Mouse (Mus musculus) liver, postnatal 0 days (tissue): Measurements from ENCODE around the gene Ergic2. TPM values are rescaled to one million over a fixed set of nuclear protein-coding genes. Genes with fewer than 3 reads are reported as not detected.

ENCODE experiments used
- ATAC-seq: fragments of 200-750 bp; cut with Nextera tagmentation; 2 replicates; pipeline ENCODE4 v1.8.0; 2017; ENCODE audit warnings: mild to moderate bottlenecking, moderate library complexity
- DNase-seq: peaks from one replicate; pipeline ENCODE4 v3.0.0-alpha.2; 2016
- H3K27ac ChIP-seq: fragments of 300-500 bp; sonication (generic); 2 replicates; pipeline ENCODE4 v1.5.1; 2014; ENCODE audit warnings: antibody characterized with exemption, moderate library complexity, mild to moderate bottlenecking, low read depth
- H3K27me3 ChIP-seq: fragments of 300-500 bp; sonication (generic); 2 replicates; pipeline ENCODE4 v1.6.1; 2014; ENCODE audit warnings: low read length, control low read depth, mixed read lengths; ENCODE audit not compliant: insufficient read depth
- H3K36me3 ChIP-seq: fragments of 300-500 bp; sonication (generic); replicated peaks from 2 replicates; pipeline ENCODE4 v1.6.1; 2014; ENCODE audit warnings: mild to moderate bottlenecking, control low read depth, low read length, moderate library complexity, mixed read lengths; ENCODE audit not compliant: insufficient read depth
- H3K4me1 ChIP-seq: fragments of 300-500 bp; sonication (generic); 2 replicates; pipeline ENCODE4 v1.6.1; 2014; ENCODE audit warnings: antibody characterized with exemption, mild to moderate bottlenecking, control low read depth; ENCODE audit not compliant: insufficient read depth
- H3K4me2 ChIP-seq: fragments of 300-500 bp; sonication (generic); 2 replicates; pipeline ENCODE4 v1.6.1; 2014; ENCODE audit warnings: low read depth, mild to moderate bottlenecking, low read length, moderate library complexity, mixed read lengths
- H3K4me3 ChIP-seq: fragments of 300-500 bp; sonication (generic); 2 replicates; pipeline ENCODE4 v1.5.1; 2014; ENCODE audit warnings: low read depth, low read length
- H3K9ac ChIP-seq: fragments of 300-500 bp; sonication (generic); replicated peaks from 2 replicates; pipeline ENCODE4 v1.6.1; 2014; ENCODE audit warnings: mild to moderate bottlenecking, moderate library complexity
- H3K9me3 ChIP-seq: fragments of 300-500 bp; sonication (generic); 2 replicates; pipeline ENCODE4 v1.6.1; 2016; ENCODE audit warnings: mild to moderate bottlenecking, control low read depth, low read length, mixed read lengths
- CTCF ChIP-seq: sonication (generic); IDR thresholded peaks from 2 replicates; pipeline ENCODE4 v1.5.1; 2016; ENCODE audit warnings: antibody characterized with exemption, low read depth
- EP300 ChIP-seq: IDR thresholded peaks from 2 replicates; pipeline ENCODE4 v1.6.1; 2016; ENCODE audit warnings: antibody characterized with exemption, low read depth, mild to moderate bottlenecking
- WGBS: fragments of 180-500 bp; shearing (Covaris S2); extraction: QIAGEN DNeasy Blood & Tissue Kit; methylation state at CpG from one replicate; pipeline ENCODE4 v1.1.7; 2014; ENCODE audit not compliant: insufficient replicate concordance; 5-methylcytosine and 5-hydroxymethylcytosine counted together
- polyA plus RNA-seq: library from polyadenylated mRNA; unstranded; fragments of >200 nt; fragmentation: Nextera tagmentation; extraction: Ambion mirVana; gene quantifications from 2 replicates; pipeline ENCODE4 v1.2.1, GENCODE M21; 2015

Ergic2 gene
- polyA plus RNA-seq, 1 experiment from 2014 or later, result 102 TPM

- no peaks in the 10 kb centered on the region for H3K9me3 ChIP-seq
- TF ChIP-seq EP300 (no peak), CTCF (no peak)
- ATAC-seq, result no peak
- no peak overlapping the region for H3K4me2 ChIP-seq
- H3K9ac ChIP-seq, result no peak overlapping the region
- H3K4me3 ChIP-seq, result no peak overlapping the region
- H3K36me3 ChIP-seq, result no peaks in the 10 kb centered on the region
- DNase-seq, result no peak
- no peak overlapping the region for H3K27ac ChIP-seq
- H3K4me1 ChIP-seq, result no peaks in the 10 kb centered on the region
- no peaks in the 10 kb centered on the region for H3K27me3 ChIP-seq
- 83% methylated on average over 5 of the region's 5 CpGs for WGBS
These were observed 29.5 kb upstream of the Ergic2 start for GRCm38 (mm10) chr6:148241685-148242084.

- no peak for TF ChIP-seq CTCF
- no peak for TF ChIP-seq EP300
- no peaks in the 10 kb centered on the region for H3K9me3 ChIP-seq
- no peaks in the 10 kb centered on the region for H3K4me1 ChIP-seq
- no peak overlapping the region for H3K27ac ChIP-seq
- 89% methylated on average over 1 of the region's 1 CpGs for WGBS
- DNase-seq (no peak), ATAC-seq (no peak)
- H3K27me3 ChIP-seq, result no peaks in the 10 kb centered on the region
- no peak overlapping the region for H3K9ac ChIP-seq
- H3K4me3 ChIP-seq, result no peak overlapping the region
- no peaks in the 10 kb centered on the region for H3K36me3 ChIP-seq
- no peak overlapping the region for H3K4me2 ChIP-seq
These were observed 27.1 kb upstream of the Ergic2 start for GRCm38 (mm10) chr6:148239311-148239710.

GRCm38 (mm10) chr6:148237453-148237852 lies 25.3 kb upstream of the Ergic2 start:
- no peaks in the 10 kb centered on the region for H3K4me1 ChIP-seq
- no peak overlapping the region for H3K4me3 ChIP-seq
- no peak overlapping the region for H3K27ac ChIP-seq
- 64% methylated on average over 5 of the region's 5 CpGs for WGBS
- H3K27me3 ChIP-seq, result no peaks in the 10 kb centered on the region
- H3K4me2 ChIP-seq, result no peak overlapping the region
- H3K9me3 ChIP-seq, result no peaks in the 10 kb centered on the region
- DNase-seq (no peak), ATAC-seq (no peak)
- no peak overlapping the region for H3K9ac ChIP-seq
- TF ChIP-seq CTCF (no peak), EP300 (no peak)
- H3K36me3 ChIP-seq, result no peaks in the 10 kb centered on the region

- ATAC-seq (no peak), DNase-seq (no peak)
- H3K4me3 ChIP-seq, result no peak overlapping the region
- H3K27ac ChIP-seq, result no peak overlapping the region
- WGBS, result 73% methylated on average over 3 of the region's 3 CpGs
- H3K4me2 ChIP-seq, result no peak overlapping the region
- H3K36me3 ChIP-seq, result no peaks in the 10 kb centered on the region
- TF ChIP-seq CTCF, result no peak
- TF ChIP-seq EP300, result no peak
- no peaks in the 10 kb centered on the region for H3K27me3 ChIP-seq
- H3K4me1 ChIP-seq, result no peaks in the 10 kb centered on the region
- no peak overlapping the region for H3K9ac ChIP-seq
- H3K9me3 ChIP-seq, result no peaks in the 10 kb centered on the region
These were observed 22.1 kb upstream of the Ergic2 start for GRCm38 (mm10) chr6:148234105-148234828.

- ATAC-seq (no peak), DNase-seq (no peak)
- Histone ChIP-seq H3K36me3 (no peaks in the 10 kb centered on the region), H3K9ac (no peak overlapping the region), H3K27me3 (no peaks in the 10 kb centered on the region), H3K9me3 (no peaks in the 10 kb centered on the region), H3K4me2 (no peak overlapping the region), H3K4me1 (no peaks in the 10 kb centered on the region), H3K4me3 (no peak overlapping the region), H3K27ac (no peak overlapping the region)
- 57% methylated on average over 3 of the region's 3 CpGs for WGBS
- TF ChIP-seq EP300, result no peak
- TF ChIP-seq CTCF, result no peak
These were observed 15.4 kb upstream of the Ergic2 start for GRCm38 (mm10) chr6:148227542-148227941.

- Histone ChIP-seq H3K27ac (no peak overlapping the region), H3K36me3 (0 out of 2 replicates have a peak, but pooled peaks cover 2% of the 10 kb centered on the region), H3K9me3 (no peaks in the 10 kb centered on the region), H3K4me3 (no peak overlapping the region), H3K4me1 (no peaks in the 10 kb centered on the region), H3K27me3 (no peaks in the 10 kb centered on the region), H3K4me2 (no peak overlapping the region), H3K9ac (no peak overlapping the region)
- WGBS, result 73% methylated on average over 2 of the region's 2 CpGs
- DNase-seq (no peak), ATAC-seq (no peak)
- no peak for TF ChIP-seq CTCF
- no peak for TF ChIP-seq EP300
These were observed 10.5 kb upstream of the Ergic2 start for GRCm38 (mm10) chr6:148222686-148223085.
